Mouse (Mus musculus) neural tube, embryonic 11.5 days (tissue): ENCODE results near the gene Abcc3. TPM values are rescaled to one million over a fixed set of nuclear protein-coding genes. Genes with fewer than 3 reads are reported as not detected.

Experiments
- ATAC-seq: fragments of 200-750 bp; cut with Nextera tagmentation; 2 replicates; pipeline ENCODE4 v1.8.0; 2017; ENCODE audit warnings: moderate number of reproducible peaks, mild to moderate bottlenecking, moderate TSS enrichment, moderate library complexity; ENCODE audit not compliant: insufficient read depth, low FRiP score, low TSS enrichment
- DNase-seq: peaks from one replicate; pipeline ENCODE4 v3.0.0-alpha.2; 2015; ENCODE audit warnings: low spot score
- H3K27ac ChIP-seq: fragments of 300-500 bp; sonication (generic); 2 replicates; pipeline ENCODE4 v1.5.1; 2014; ENCODE audit warnings: low read depth, mild to moderate bottlenecking, low read length
- H3K27me3 ChIP-seq: fragments of 300-500 bp; sonication (generic); 2 replicates; pipeline ENCODE4 v1.6.1; 2014; ENCODE audit warnings: mild to moderate bottlenecking, low read length, mixed read lengths; ENCODE audit not compliant: control insufficient read depth, insufficient read depth
- H3K36me3 ChIP-seq: fragments of 300-500 bp; sonication (generic); 2 replicates; pipeline ENCODE4 v1.6.1; 2014; ENCODE audit warnings: mild to moderate bottlenecking, low read length, moderate library complexity, mixed read lengths; ENCODE audit not compliant: control insufficient read depth, insufficient read depth
- H3K4me1 ChIP-seq: fragments of 300-500 bp; sonication (generic); 2 replicates; pipeline ENCODE4 v1.6.1; 2014; ENCODE audit warnings: low read length, mixed read lengths; ENCODE audit not compliant: control insufficient read depth, insufficient read depth
- H3K4me2 ChIP-seq: fragments of 300-500 bp; sonication (generic); 2 replicates; pipeline ENCODE4 v1.6.1; 2014; ENCODE audit warnings: low read depth, mild to moderate bottlenecking, moderate library complexity
- H3K4me3 ChIP-seq: fragments of 300-500 bp; sonication (generic); 2 replicates; pipeline ENCODE4 v1.5.1; 2014; ENCODE audit warnings: low read depth, low read length
- H3K9ac ChIP-seq: fragments of 300-500 bp; sonication (generic); 2 replicates; pipeline ENCODE4 v1.6.1; 2014; ENCODE audit warnings: mild to moderate bottlenecking, low read length
- H3K9me3 ChIP-seq: fragments of 300-500 bp; sonication (generic); 2 replicates; pipeline ENCODE4 v1.6.1; 2016; ENCODE audit warnings: low read length; ENCODE audit not compliant: control insufficient read depth
- WGBS: fragments of 180-500 bp; shearing (Covaris S2); extraction: QIAGEN DNeasy Blood & Tissue Kit; methylation state at CpG from one replicate; pipeline ENCODE4 v1.1.7; 2014; 5-methylcytosine and 5-hydroxymethylcytosine counted together
- polyA plus RNA-seq: library from polyadenylated mRNA; unstranded; fragments of >200 nt; fragmentation: Nextera tagmentation; extraction: Ambion mirVana; gene quantifications from 2 replicates; pipeline ENCODE4 v1.2.1, GENCODE M21; 2014

Gene Abcc3
- polyA plus RNA-seq: 0.60 and 1.2 TPM in 2 replicates

GRCm38 (mm10) chr11:94392672-94393109 lies at the start of gene Abcc3:
Gene Abcc3 (minus strand): TSS chr11:94392997.
- no peaks in the 10 kb centered on the region for H3K4me1 ChIP-seq
- 11% methylated on average over 20 of the region's 20 CpGs for WGBS
- no peak within 1 kb of the TSS for H3K27ac ChIP-seq
- no peaks in the 10 kb centered on the region for H3K36me3 ChIP-seq
- peaks cover 6% of the 10 kb centered on the region; the same call in 1 of the 2 replicates for H3K27me3 ChIP-seq
- peak within 1 kb of the TSS; percentile 30 for H3K4me2 ChIP-seq
- peak; percentile 10 for DNase-seq
- H3K9ac ChIP-seq: peak within 1 kb of the TSS; percentile 29; the same call in 1 of the 2 replicates
- no peak within 1 kb of the TSS for H3K4me3 ChIP-seq
- no peak for ATAC-seq
- H3K9me3 ChIP-seq: no peaks in the 10 kb centered on the region

DNA sequence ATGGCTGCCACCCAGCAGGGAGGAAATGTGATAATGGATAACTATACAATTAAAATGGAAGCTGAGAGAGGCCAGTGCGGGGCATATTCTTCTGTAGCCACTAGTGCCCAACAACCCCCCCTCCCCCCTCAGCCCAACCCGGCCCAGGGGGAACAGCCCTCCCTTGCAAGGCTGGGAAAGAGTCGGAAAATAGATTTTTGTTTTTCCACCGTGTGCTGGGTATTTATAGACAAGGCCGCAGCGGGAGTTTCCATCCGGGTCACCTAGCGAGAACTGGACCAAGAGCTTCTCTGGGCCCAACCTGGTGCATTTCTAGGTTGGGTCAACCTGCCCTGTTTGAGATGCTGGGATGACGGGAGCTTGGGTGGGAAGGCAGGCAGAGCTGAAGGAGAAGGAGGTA lies 49.0 kb upstream of the Abcc3 start:
- DNase-seq (no peak), ATAC-seq (no peak)
- 79% methylated on average over 9 of the region's 9 CpGs for WGBS
- H3K4me1 ChIP-seq: peaks cover 15% of the 10 kb centered on the region
- 0 out of 2 replicates have a peak overlapping the region, but pooled peaks have one; percentile 14 for H3K27ac ChIP-seq
- H3K27me3 ChIP-seq: no peaks in the 10 kb centered on the region
- H3K4me3 ChIP-seq: no peak overlapping the region
- no peak overlapping the region; the same call in 1 of the 2 replicates for H3K9ac ChIP-seq
- no peak overlapping the region for H3K4me2 ChIP-seq
- H3K9me3 ChIP-seq: no peaks in the 10 kb centered on the region
- H3K36me3 ChIP-seq: no peaks in the 10 kb centered on the region; the same call in 1 of the 2 replicates

DNA sequence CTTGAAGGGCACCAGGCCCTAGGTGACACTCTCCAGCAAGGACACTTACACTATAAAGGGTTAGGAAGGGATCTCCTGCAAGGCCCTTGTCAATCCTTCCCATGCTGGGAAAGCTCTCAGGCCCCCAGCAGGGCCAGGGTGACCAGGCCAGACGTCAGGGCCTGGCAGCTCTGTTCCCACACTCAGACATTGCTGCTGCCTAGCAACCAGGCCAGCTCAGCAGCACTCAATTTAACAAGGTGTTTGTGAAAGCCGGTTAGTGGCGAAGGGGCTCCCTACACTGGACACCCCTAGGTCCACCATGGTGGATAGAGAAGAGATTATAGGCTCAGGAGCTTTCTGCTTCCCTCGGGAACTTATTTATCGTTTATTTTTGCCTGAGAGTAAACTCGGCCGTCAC lies 48.3 kb upstream of the Abcc3 start:
- no peak overlapping the region for H3K9ac ChIP-seq
- WGBS: 46% methylated on average over 7 of the region's 7 CpGs
- ATAC-seq (no peak), DNase-seq (no peak)
- H3K4me2 ChIP-seq: no peak overlapping the region
- no peaks in the 10 kb centered on the region; the same call in 1 of the 2 replicates for H3K36me3 ChIP-seq
- no peak overlapping the region for H3K27ac ChIP-seq
- no peaks in the 10 kb centered on the region for H3K9me3 ChIP-seq
- H3K27me3 ChIP-seq: no peaks in the 10 kb centered on the region
- no peak overlapping the region for H3K4me3 ChIP-seq
- H3K4me1 ChIP-seq: peaks cover 15% of the 10 kb centered on the region

- no peaks in the 10 kb centered on the region for H3K27me3 ChIP-seq
- no peaks in the 10 kb centered on the region; the same call in 1 of the 2 replicates for H3K36me3 ChIP-seq
- no peaks in the 10 kb centered on the region for H3K9me3 ChIP-seq
- H3K9ac ChIP-seq: no peak overlapping the region
- DNase-seq (no peak), ATAC-seq (no peak)
- WGBS: 89% methylated on average over 6 of the region's 6 CpGs
- H3K27ac ChIP-seq: no peak overlapping the region
- H3K4me3 ChIP-seq: no peak overlapping the region
- H3K4me2 ChIP-seq: no peak overlapping the region
- H3K4me1 ChIP-seq: peaks cover 15% of the 10 kb centered on the region
These were observed 47.6 kb upstream of the Abcc3 start for GRCm38 (mm10) chr11:94440421-94440820.

- DNase-seq: peak; percentile 64
- WGBS: 17% methylated on average over 9 of the region's 9 CpGs
- Histone ChIP-seq H3K4me2 (no peak overlapping the region), H3K4me3 (no peak overlapping the region), H3K36me3 (no peaks in the 10 kb centered on the region), H3K9me3 (no peaks in the 10 kb centered on the region), H3K4me1 (peaks cover 25% of the 10 kb centered on the region), H3K27me3 (peaks cover 3% of the 10 kb centered on the region; the same call in 1 of the 2 replicates), H3K27ac (peak overlapping the region; percentile 75; the same call in 1 of the 2 replicates), H3K9ac (no peak overlapping the region)
- ATAC-seq: peak; percentile 42; the same call in 1 of the 2 replicates
These were observed 36.3 kb upstream of the Abcc3 start for GRCm38 (mm10) chr11:94429011-94429651.

GRCm38 (mm10) chr11:94428091-94428835 lies 35.5 kb upstream of the Abcc3 start:
- peak; percentile 62 for DNase-seq
- H3K36me3 ChIP-seq: no peaks in the 10 kb centered on the region

DNA sequence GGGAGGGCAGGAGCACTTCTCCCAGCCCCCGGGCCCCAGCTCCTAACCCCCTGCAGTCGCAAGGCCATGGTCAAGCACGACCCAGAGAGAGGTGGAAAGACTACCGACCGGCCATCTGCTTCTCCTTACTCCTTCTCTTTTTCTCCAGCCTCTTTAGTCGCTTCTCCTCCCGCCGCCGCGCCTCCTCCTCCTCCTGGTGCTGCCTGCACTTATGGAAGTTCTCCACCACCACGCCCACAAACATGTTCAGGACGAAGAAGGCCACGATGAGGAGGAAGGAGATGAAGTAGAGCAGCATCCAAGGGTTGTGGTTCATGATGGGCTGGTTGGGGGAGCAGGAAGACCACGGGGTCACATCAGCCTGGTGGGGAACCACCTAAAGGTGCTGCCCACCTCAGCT lies 32.9 kb upstream of the Abcc3 start:
- peaks cover 4% of the 10 kb centered on the region; the same call in 1 of the 2 replicates for H3K27me3 ChIP-seq
- H3K9ac ChIP-seq: peak overlapping the region; percentile 6; the same call in 1 of the 2 replicates
- no peak overlapping the region for H3K4me2 ChIP-seq
- peaks cover 20% of the 10 kb centered on the region for H3K4me1 ChIP-seq
- no peak overlapping the region for H3K4me3 ChIP-seq
- no peak overlapping the region for H3K27ac ChIP-seq
- WGBS: 55% methylated on average over 14 of the region's 14 CpGs
- DNase-seq (no peak), ATAC-seq (no peak)
- no peaks in the 10 kb centered on the region for H3K9me3 ChIP-seq
- no peaks in the 10 kb centered on the region for H3K36me3 ChIP-seq

More at GRCm38 (mm10) chr11:94428091-94428835, 35.5 kb upstream of the Abcc3 start:
- no peak overlapping the region for H3K4me2 ChIP-seq
- 35% methylated on average over 4 of the region's 4 CpGs for WGBS
- no peak for ATAC-seq
- peaks cover 20% of the 10 kb centered on the region for H3K4me1 ChIP-seq
- no peak overlapping the region for H3K4me3 ChIP-seq
- H3K27ac ChIP-seq: peak overlapping the region; percentile 75
- no peaks in the 10 kb centered on the region for H3K9me3 ChIP-seq
- H3K9ac ChIP-seq: no peak overlapping the region; the same call in 1 of the 2 replicates
- H3K27me3 ChIP-seq: peaks cover 4% of the 10 kb centered on the region; the same call in 1 of the 2 replicates

DNA sequence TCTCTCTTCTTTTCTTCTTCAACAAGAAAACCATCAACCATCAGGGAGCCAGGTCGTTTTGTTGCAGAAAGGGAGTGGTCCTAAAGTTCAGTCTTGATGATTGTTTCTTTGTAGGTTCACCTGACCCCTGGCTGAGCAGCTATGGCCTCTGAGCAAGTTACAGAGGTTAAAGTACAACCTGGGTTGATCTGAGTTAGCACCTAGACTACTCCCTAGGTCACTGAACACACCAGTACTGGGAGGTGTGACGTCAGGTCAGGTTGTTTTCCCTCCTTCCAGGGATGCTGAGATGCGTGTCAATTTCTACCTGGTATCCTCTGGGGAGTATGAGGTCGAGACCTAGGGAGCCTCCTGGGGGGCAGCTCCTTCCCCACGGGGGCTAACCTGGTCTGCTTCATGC lies 32.4 kb upstream of the Abcc3 start:
- DNase-seq: no peak
- 36% methylated on average over 5 of the region's 5 CpGs for WGBS
- Histone ChIP-seq H3K27me3 (peaks cover 4% of the 10 kb centered on the region; the same call in 1 of the 2 replicates), H3K4me2 (no peak overlapping the region), H3K27ac (no peak overlapping the region), H3K9me3 (no peaks in the 10 kb centered on the region), H3K4me3 (no peak overlapping the region), H3K4me1 (peaks cover 20% of the 10 kb centered on the region), H3K9ac (no peak overlapping the region), H3K36me3 (no peaks in the 10 kb centered on the region)
- no peak for ATAC-seq
